Mouse (Mus musculus): Measurements from ENCODE around the gene Zc3h4. TPM values are rescaled to one million over a fixed set of nuclear protein-coding genes. Genes with fewer than 3 reads are reported as not detected.

Gene Zc3h4
- polyA plus RNA-seq, 1 experiment from 2014 or later: 5.2 TPM

DNA sequence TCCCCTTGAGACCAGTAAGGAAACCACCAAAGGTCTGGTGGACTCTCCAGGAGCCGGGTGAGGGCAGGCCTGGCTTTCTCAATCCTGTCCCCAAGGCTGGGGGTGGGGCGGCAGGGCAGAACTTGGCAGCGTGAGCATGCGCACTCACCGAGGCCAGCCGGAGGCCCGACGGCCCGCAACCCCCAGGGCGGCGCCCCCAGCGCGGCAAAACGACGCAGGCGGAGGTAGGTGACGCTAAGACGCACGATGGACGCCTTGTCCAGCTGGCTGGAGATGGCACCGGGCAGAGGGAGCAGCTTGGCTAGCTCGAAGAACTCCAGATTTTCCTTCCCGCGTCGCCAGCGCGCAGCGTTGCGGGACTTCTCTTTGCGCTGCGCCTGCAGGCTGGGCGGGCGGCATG, 73.7 kb downstream of the Zc3h4 start:
- peak overlapping the region; percentile 27 for H3K4me2 ChIP-seq (ENCODE audit: low read depth, low read length)
- TF ChIP-seq EP300 (IDR thresholded peaks at IDR 0.05; ENCODE audit: low read depth): no peak
- TF ChIP-seq CTCF (IDR thresholded peaks at IDR 0.05; ENCODE audit: low read depth): no peak
- H3K27me3 ChIP-seq (ENCODE audit: insufficient read depth, low read length): peaks cover 66% of the 10 kb centered on the region
- H3K4me1 ChIP-seq (ENCODE audit: insufficient read depth): peaks cover 18% of the 10 kb centered on the region; the same call in 1 of the 2 replicates
- no peak overlapping the region for H3K9ac ChIP-seq (replicated peaks)
- no peak overlapping the region for H3K27ac ChIP-seq (ENCODE audit: low read depth)
- ATAC-seq (peak; percentile 23; the same call in 1 of the 2 replicates), DNase-seq (peak; percentile 52)
- 10% methylated on average over 33 of the region's 33 CpGs for WGBS (ENCODE audit: insufficient replicate concordance)
- no peaks in the 10 kb centered on the region for H3K9me3 ChIP-seq (ENCODE audit: low read length)
- peak overlapping the region; percentile 21; the same call in 1 of the 2 replicates for H3K4me3 ChIP-seq (ENCODE audit: low read depth, low read length)
- no peaks in the 10 kb centered on the region for H3K36me3 ChIP-seq (replicated peaks; ENCODE audit: insufficient read depth, low read length)

DNA sequence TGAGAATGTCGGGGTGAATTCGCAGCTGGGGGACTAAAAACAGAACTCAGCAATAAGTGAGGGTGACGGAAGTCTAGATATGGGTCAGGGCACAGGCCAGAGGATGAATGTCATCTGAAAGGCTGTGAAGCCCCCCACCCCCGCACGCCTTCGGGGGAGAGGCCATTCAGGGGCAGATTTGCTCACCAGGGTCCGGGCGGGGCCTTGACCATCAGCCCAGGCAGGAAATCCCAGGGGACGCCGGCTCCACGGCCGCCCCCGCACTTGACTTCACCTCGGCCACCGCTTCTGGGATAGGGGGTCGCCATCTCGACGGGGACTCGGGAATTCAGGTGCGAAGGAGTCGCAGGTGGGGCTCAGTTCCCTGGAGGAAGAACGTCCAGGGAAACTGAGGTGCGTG, 74.6 kb downstream of the Zc3h4 start:
- H3K4me3 ChIP-seq (ENCODE audit: low read depth, low read length): no peak overlapping the region
- 7% methylated on average over 21 of the region's 23 CpGs for WGBS (ENCODE audit: insufficient replicate concordance)

DNA sequence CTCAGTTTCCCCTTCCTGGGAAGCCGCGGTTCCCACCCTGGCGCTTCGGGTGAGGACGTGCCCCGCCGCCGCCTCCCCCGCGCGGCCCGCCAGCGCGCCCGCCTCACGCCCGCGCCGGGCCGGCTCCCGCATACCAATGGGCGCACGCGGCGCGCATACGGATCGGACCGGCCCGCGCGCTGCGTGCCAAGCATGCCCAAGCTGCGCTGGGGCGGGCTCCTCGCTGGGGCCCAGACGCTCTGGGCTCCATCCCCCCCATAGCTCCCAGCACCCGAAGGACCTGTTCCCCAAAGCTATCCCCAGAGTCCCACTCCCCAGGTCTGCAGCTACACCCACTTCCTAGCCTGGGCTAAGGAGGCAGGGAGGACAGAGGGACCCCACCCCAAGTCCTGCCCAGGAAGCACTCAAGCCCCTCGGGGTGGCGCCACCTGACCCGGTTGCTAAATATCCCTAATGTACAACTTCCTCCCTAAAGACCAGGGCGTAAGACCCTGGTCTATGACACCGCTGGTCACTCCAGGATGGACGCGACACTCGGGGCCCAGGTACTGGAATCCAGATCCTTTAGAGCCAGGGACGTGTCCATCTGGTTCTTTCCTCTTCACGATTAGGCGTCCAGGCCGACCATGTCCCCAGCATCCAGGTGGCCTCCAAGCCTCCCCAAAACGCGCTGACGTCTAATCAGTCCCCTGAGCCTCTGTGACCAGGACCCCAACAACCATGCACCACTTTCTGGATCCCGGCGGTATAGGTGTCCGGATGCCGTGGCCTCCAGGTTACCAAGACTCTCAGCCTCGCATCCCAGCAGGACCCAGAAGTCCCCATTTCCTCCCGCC, 75.3 kb downstream of the Zc3h4 start:
- ATAC-seq: no peak
- H3K27me3 ChIP-seq (ENCODE audit: insufficient read depth, low read length): peaks cover 61% of the 10 kb centered on the region

More for the DNA sequence above, 74.6 kb downstream of the Zc3h4 start:
- H3K27ac ChIP-seq (ENCODE audit: low read depth): no peak overlapping the region
- peaks cover 65% of the 10 kb centered on the region for H3K27me3 ChIP-seq (ENCODE audit: insufficient read depth, low read length)
- no peaks in the 10 kb centered on the region for H3K9me3 ChIP-seq (ENCODE audit: low read length)
- H3K36me3 ChIP-seq (replicated peaks; ENCODE audit: insufficient read depth, low read length): no peaks in the 10 kb centered on the region
- DNase-seq (no peak), ATAC-seq (no peak)
- no peak for TF ChIP-seq EP300 (IDR thresholded peaks at IDR 0.05; ENCODE audit: low read depth)
- H3K4me1 ChIP-seq (ENCODE audit: insufficient read depth): peaks cover 18% of the 10 kb centered on the region; the same call in 1 of the 2 replicates
- no peak overlapping the region for H3K9ac ChIP-seq (replicated peaks)
- H3K4me2 ChIP-seq (ENCODE audit: low read depth, low read length): no peak overlapping the region

DNA sequence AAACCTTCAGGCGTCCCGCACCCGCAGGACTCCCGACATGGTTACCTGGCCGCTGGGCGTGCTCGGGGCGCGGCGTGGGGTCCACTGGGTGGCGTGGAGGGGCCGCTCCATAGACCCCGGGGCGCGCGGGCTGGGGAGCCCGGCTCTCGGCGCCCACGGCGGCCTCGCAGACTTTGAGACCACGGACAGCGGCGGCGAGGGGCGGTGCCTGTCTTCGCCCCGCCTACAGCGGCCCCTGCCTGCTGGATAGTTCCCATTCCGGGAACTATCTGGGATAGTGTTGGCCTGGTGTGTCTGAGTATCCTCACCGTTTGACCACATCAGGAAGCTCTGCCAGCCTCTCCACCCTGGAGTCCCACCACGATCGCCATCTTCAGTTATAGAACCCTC, 75.9 kb downstream of the Zc3h4 start:
- H3K4me3 ChIP-seq (ENCODE audit: low read depth, low read length): peak overlapping the region; percentile 17; the same call in 1 of the 2 replicates
- no peak for TF ChIP-seq EP300 (IDR thresholded peaks at IDR 0.05; ENCODE audit: low read depth)
- WGBS (ENCODE audit: insufficient replicate concordance): 4% methylated on average over 31 of the region's 34 CpGs
- H3K27me3 ChIP-seq (ENCODE audit: insufficient read depth, low read length): peaks cover 58% of the 10 kb centered on the region
- H3K27ac ChIP-seq (ENCODE audit: low read depth): no peak overlapping the region
- no peak overlapping the region for H3K9ac ChIP-seq (replicated peaks)
- H3K9me3 ChIP-seq (ENCODE audit: low read length): no peaks in the 10 kb centered on the region
- H3K36me3 ChIP-seq (replicated peaks; ENCODE audit: insufficient read depth, low read length): no peaks in the 10 kb centered on the region
- H3K4me2 ChIP-seq (ENCODE audit: low read depth, low read length): 0 out of 2 replicates have a peak overlapping the region, but pooled peaks have one; percentile 35
- ATAC-seq (no peak; the same call in 1 of the 2 replicates), DNase-seq (no peak)
- peaks cover 18% of the 10 kb centered on the region; the same call in 1 of the 2 replicates for H3K4me1 ChIP-seq (ENCODE audit: insufficient read depth)

More for the DNA sequence above, 75.3 kb downstream of the Zc3h4 start:
- Histone ChIP-seq H3K36me3 (replicated peaks; ENCODE audit: insufficient read depth, low read length) (no peaks in the 10 kb centered on the region), H3K4me3 (ENCODE audit: low read depth, low read length) (peak overlapping the region; percentile 17; the same call in 1 of the 2 replicates), H3K4me1 (ENCODE audit: insufficient read depth) (peaks cover 18% of the 10 kb centered on the region; the same call in 1 of the 2 replicates), H3K9ac (replicated peaks) (no peak overlapping the region), H3K27ac (ENCODE audit: low read depth) (no peak overlapping the region), H3K9me3 (ENCODE audit: low read length) (no peaks in the 10 kb centered on the region), H3K4me2 (ENCODE audit: low read depth, low read length) (0 out of 2 replicates have a peak overlapping the region, but pooled peaks have one; percentile 35)
- 5% methylated on average over 24 of the region's 59 CpGs for WGBS (ENCODE audit: insufficient replicate concordance)
- TF ChIP-seq EP300 (IDR thresholded peaks at IDR 0.05; ENCODE audit: low read depth) (no peak), CTCF (IDR thresholded peaks at IDR 0.05; ENCODE audit: low read depth) (no peak)
- DNase-seq: no peak

DNA sequence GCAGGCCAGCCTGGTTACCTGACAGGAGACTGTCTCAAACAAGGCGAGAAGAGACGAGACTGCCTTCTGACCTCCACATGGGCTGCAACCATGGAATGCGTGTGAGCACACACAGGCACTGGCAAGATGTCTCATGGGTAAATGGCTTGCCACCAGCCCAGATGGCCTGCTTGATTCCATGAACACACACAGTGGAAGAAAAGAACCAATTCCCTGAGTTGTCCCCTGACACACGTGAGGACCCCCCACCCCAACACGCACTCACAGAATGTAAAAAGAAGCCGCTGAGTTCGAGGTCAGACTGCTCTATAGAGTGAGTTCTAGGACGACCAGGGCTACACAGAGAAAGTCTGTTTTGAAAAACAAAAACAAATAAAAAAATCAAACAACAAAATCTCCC, 76.9 kb downstream of the Zc3h4 start, which contains the start of gene Npas1:
Npas1 (minus strand) TSS at position 101 of the 400 bp plus-strand sequence.
- H3K27me3 ChIP-seq (ENCODE audit: insufficient read depth, low read length): peaks cover 50% of the 10 kb centered on the region
- 0 out of 2 replicates have a peak within 1 kb of the TSS, but pooled peaks have one; percentile 35 for H3K4me2 ChIP-seq (ENCODE audit: low read depth, low read length)
- H3K36me3 ChIP-seq (replicated peaks; ENCODE audit: insufficient read depth, low read length): no peaks in the 10 kb centered on the region
- 82% methylated on average over 8 of the region's 8 CpGs for WGBS (ENCODE audit: insufficient replicate concordance)
- DNase-seq (no peak), ATAC-seq (no peak)
- TF ChIP-seq EP300 (IDR thresholded peaks at IDR 0.05; ENCODE audit: low read depth): no peak
- TF ChIP-seq CTCF (IDR thresholded peaks at IDR 0.05; ENCODE audit: low read depth): no peak
- no peak within 1 kb of the TSS for H3K27ac ChIP-seq (ENCODE audit: low read depth)
- H3K4me1 ChIP-seq (ENCODE audit: insufficient read depth): peaks cover 18% of the 10 kb centered on the region; the same call in 1 of the 2 replicates
- H3K9me3 ChIP-seq (ENCODE audit: low read length): no peaks in the 10 kb centered on the region
- H3K4me3 ChIP-seq (ENCODE audit: low read depth, low read length): peak within 1 kb of the TSS; percentile 17; the same call in 1 of the 2 replicates
- no peak within 1 kb of the TSS for H3K9ac ChIP-seq (replicated peaks)

Other genes starting within 250 kb of the Zc3h4 start
- 1.9 and 2.0 TPM in 2 replicates for gene Meis3, start 225.8 kb upstream of the Zc3h4 start, polyA plus RNA-seq (2015; fragmentation: Nextera tagmentation; extraction: Ambion mirVana)
- 3.6 and 3.9 TPM in 2 replicates for gene Dhx34, start 178.9 kb upstream of the Zc3h4 start, polyA plus RNA-seq (2015; fragmentation: Nextera tagmentation; extraction: Ambion mirVana)
- 0.92 and 1.2 TPM in 2 replicates for gene C5ar2, start 156.8 kb upstream of the Zc3h4 start, polyA plus RNA-seq (2015; fragmentation: Nextera tagmentation; extraction: Ambion mirVana)
- gene C5ar1, start 141.4 kb upstream of the Zc3h4 start, polyA plus RNA-seq (2015; fragmentation: Nextera tagmentation; extraction: Ambion mirVana): 5.5 and 6.9 TPM in 2 replicates
- 7.5 and 8.4 TPM in 2 replicates for gene Inafm1, start 127.3 kb upstream of the Zc3h4 start, polyA plus RNA-seq (2015; fragmentation: Nextera tagmentation; extraction: Ambion mirVana)
- 5.7 and 8.8 TPM in 2 replicates for gene Ccdc9, start 114.1 kb upstream of the Zc3h4 start, polyA plus RNA-seq (2015; fragmentation: Nextera tagmentation; extraction: Ambion mirVana)
- gene Bbc3, start 92.5 kb upstream of the Zc3h4 start, polyA plus RNA-seq (2015; fragmentation: Nextera tagmentation; extraction: Ambion mirVana): 3.7 and 4.1 TPM in 2 replicates
- 48.3 and 51.9 TPM in 2 replicates for gene Sae1, start 13.1 kb upstream of the Zc3h4 start, polyA plus RNA-seq (2015; fragmentation: Nextera tagmentation; extraction: Ambion mirVana)
- 38.7 and 43.0 TPM in 2 replicates for gene Tmem160, start 51.9 kb downstream of the Zc3h4 start, polyA plus RNA-seq (2015; fragmentation: Nextera tagmentation; extraction: Ambion mirVana)
- gene Npas1, start 76.8 kb downstream of the Zc3h4 start, polyA plus RNA-seq (2015; fragmentation: Nextera tagmentation; extraction: Ambion mirVana): 0.07 and 0.11 TPM in 2 replicates
- gene Arhgap35, start 214.1 kb downstream of the Zc3h4 start, polyA plus RNA-seq (2015; fragmentation: Nextera tagmentation; extraction: Ambion mirVana): 2.4 and 2.7 TPM in 2 replicates

Measured in liver, postnatal 0 days (tissue).